Mouse (Mus musculus) heart, postnatal 36 days (tissue): ENCODE measurements around the gene Tcte2. TPM values are rescaled to one million over a fixed set of nuclear protein-coding genes. Genes with fewer than 3 reads are reported as not detected.
"Not testable (repeated sequence)": the region's sequence is repeated elsewhere in the genome, so short reads cannot be mapped to it uniquely, and the experiment has no call there.

Experiments used
- DNase-seq, 2 experiments: peaks; one replicate each; pipeline ENCODE4 v3.0.0; 2021 to 2022
- intact Hi-C: fragments of 180-260 bp; cut with DNase I; formaldehyde crosslinking; loops from one replicate; pipeline ENCODE4 v1.15.1; 2025
- total RNA-seq, 2 experiments: library from RNA; stranded (reverse); gene quantifications; 2 replicates each; pipeline ENCODE4 v1.2.3; 2021

Tcte2 gene
- total RNA-seq: 1 to 10 TPM; 4.1 to 6.4 TPM

- peak; percentile 45 to 47 for DNase-seq
- intact Hi-C loops: loop anchor here (5.0 kb wide), 2 partner anchors 79 to 289 kb away; no protein-coding TSS in a partner anchor
Measured at GRCm38 (mm10) chr17:13761179-13761913, at the start of gene Tcte2. Gene Tcte2, minus strand, starts transcription at chr17:13761825.

- no peak for DNase-seq
- intact Hi-C loops: no loop called here
Measured at GRCm38 (mm10) chr17:13806016-13806415, 44.4 kb upstream of the Tcte2 start.

GRCm38 (mm10) chr17:13802836-13803408, 41.3 kb upstream of the Tcte2 start:
- intact Hi-C loops: no loop called here
- DNase-seq: no peak

- intact Hi-C loops: no loop called here
- DNase-seq: no peak
Measured at GRCm38 (mm10) chr17:13797691-13798090, 36.1 kb upstream of the Tcte2 start.

GRCm38 (mm10) chr17:13790033-13790432, 28.4 kb upstream of the Tcte2 start:
- intact Hi-C loops: not testable (repeated sequence)

GRCm38 (mm10) chr17:13783469-13783868, 21.8 kb upstream of the Tcte2 start:
- intact Hi-C loops: no loop called here
- no peak for DNase-seq

More at GRCm38 (mm10) chr17:13790033-13790432, 28.4 kb upstream of the Tcte2 start:
- not testable (repeated sequence) for DNase-seq

- no peak for DNase-seq
- intact Hi-C loops: no loop called here
Measured at GRCm38 (mm10) chr17:13781948-13782347, 20.3 kb upstream of the Tcte2 start.

GRCm38 (mm10) chr17:13778865-13779264, 17.2 kb upstream of the Tcte2 start:
- intact Hi-C loops: loop anchor here (10.0 kb wide), 1 partner anchor 754 kb away; no protein-coding TSS in a partner anchor
- no peak for DNase-seq

- intact Hi-C loops: loop anchor here (10.0 kb wide), 1 partner anchor 753 kb away; no protein-coding TSS in a partner anchor
- no peak for DNase-seq
Measured at GRCm38 (mm10) chr17:13777676-13778075, 16.1 kb upstream of the Tcte2 start.

GRCm38 (mm10) chr17:13769256-13769655, 7.6 kb upstream of the Tcte2 start:
- DNase-seq: no peak
- intact Hi-C loops: no loop called here

- DNase-seq: no peak
- intact Hi-C loops: no loop called here
Measured at GRCm38 (mm10) chr17:13768531-13768930, 6.9 kb upstream of the Tcte2 start.

GRCm38 (mm10) chr17:13764911-13765310, 3.3 kb upstream of the Tcte2 start:
- peak in 1 of 2 experiments; percentile 31 for DNase-seq
- intact Hi-C loops: loop anchor here (5.0 kb wide), 2 partner anchors 83 to 293 kb away; no protein-coding TSS in a partner anchor

GRCm38 (mm10) chr17:13763819-13764218, 2.2 kb upstream of the Tcte2 start:
- no peak for DNase-seq
- intact Hi-C loops: loop anchor here (5.0 kb wide), 2 partner anchors 82 to 292 kb away; no protein-coding TSS in a partner anchor

GRCm38 (mm10) chr17:13760675-13761178, 898 bp downstream of the Tcte2 start:
- DNase-seq: peak; percentile 23 to 24
- intact Hi-C loops: loop anchor here (1.0 to 5.0 kb wide), 3 partner anchors 60 to 288 kb away; no protein-coding TSS in a partner anchor

- DNase-seq: peak; percentile 74 to 87
- intact Hi-C loops: loop anchor here (1.0 to 5.0 kb wide), 4 partner anchors 42 to 288 kb away; no protein-coding TSS in a partner anchor
Measured at GRCm38 (mm10) chr17:13759853-13760627, 1.6 kb downstream of the Tcte2 start, which contains the start of gene Afdn. Gene Afdn, plus strand, starts transcription at chr17:13760539.

- intact Hi-C loops: loop anchor here (1.0 kb wide), 1 partner anchor 41 kb away; no protein-coding TSS in a partner anchor
- DNase-seq: no peak
Measured at GRCm38 (mm10) chr17:13759156-13759852, 2.3 kb downstream of the Tcte2 start.

GRCm38 (mm10) chr17:13758586-13758985, 3.0 kb downstream of the Tcte2 start:
- DNase-seq: no peak
- intact Hi-C loops: no loop called here

- intact Hi-C loops: no loop called here
- DNase-seq: no peak
Measured at GRCm38 (mm10) chr17:13754940-13755339, 6.7 kb downstream of the Tcte2 start.

GRCm38 (mm10) chr17:13753918-13754317, 7.7 kb downstream of the Tcte2 start:
- DNase-seq: no peak
- intact Hi-C loops: no loop called here

- no peak for DNase-seq
- intact Hi-C loops: no loop called here
Measured at GRCm38 (mm10) chr17:13749027-13749426, 12.6 kb downstream of the Tcte2 start.
